Comparison of ENCODE assay signal across 10 mouse cellular contexts in the genomic region with DNA sequence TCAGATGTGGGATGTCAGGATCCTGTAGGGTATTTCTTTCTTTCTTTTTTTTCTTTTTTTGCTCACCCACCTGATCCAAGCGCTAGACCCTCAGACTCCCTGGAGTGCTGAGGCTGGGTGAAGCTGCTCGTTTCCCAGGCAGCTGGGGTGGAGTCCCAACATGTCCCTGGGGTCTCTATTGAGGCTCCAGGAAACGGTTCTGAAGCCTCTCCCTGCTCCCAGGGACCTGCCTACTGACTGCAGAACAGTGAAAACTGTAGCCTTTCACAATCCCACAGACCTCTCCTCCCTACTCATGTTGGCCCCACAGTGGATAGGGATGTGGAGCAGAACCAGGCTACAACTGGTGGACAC. TPM values are rescaled to one million over a fixed set of nuclear protein-coding genes. Genes with fewer than 3 reads are reported as not detected.
A peak's percentile ranks its signal among the peaks of the same experiment; 100 is the strongest.
DNase-seq lines count a peak whose midpoint lies in the region; ATAC-seq and TF ChIP-seq lines count a peak whose summit lies in the region.
"Had no signal": no experiment of that assay in that cellular context is flagged by ENCODE, and none has a peak within 500 bp of the region (broad histone marks: within the 10 kb centered on the region; RNA-seq: fewer than 3 reads in every experiment).

No protein-coding gene starts in this region.

- peaks cover 37% of the 10 kb centered on the region for H3K4me1 ChIP-seq in lung, embryonic 14.5 days (ENCODE audit: insufficient read depth)
- peaks cover 38% of the 10 kb centered on the region for H3K4me1 ChIP-seq in lung, adult 2 months (ENCODE audit: control insufficient read depth, insufficient read depth, low read length)
- peaks cover 15% of the 10 kb centered on the region for H3K4me1 ChIP-seq in forebrain, embryonic 11.5 days (replicated peaks; ENCODE audit: control insufficient read depth, insufficient read depth, low read length)
- peaks cover 23% of the 10 kb centered on the region for H3K4me1 ChIP-seq in intestine, postnatal 0 days (replicated peaks; ENCODE audit: control insufficient read depth, insufficient read depth, low read length)
- peaks cover 35% of the 10 kb centered on the region for H3K4me1 ChIP-seq in neural tube, embryonic 14.5 days (ENCODE audit: control insufficient read depth, insufficient read depth, low read length)

- no peak for TF ChIP-seq CTCF in lung, embryonic 14.5 days (IDR thresholded peaks at IDR 0.05; ENCODE audit: low read depth)
- TF ChIP-seq CTCF in lung, adult 2 months (IDR thresholded peaks at IDR 0.05; ENCODE audit: insufficient read depth, low read length) = no peak
- TF ChIP-seq CTCF in intestine, postnatal 0 days (IDR thresholded peaks at IDR 0.05; ENCODE audit: low read depth) = no peak

- peaks cover 24% of the 10 kb centered on the region for H3K36me3 ChIP-seq in lung, embryonic 14.5 days (ENCODE audit: insufficient read depth)
- no peaks in the 10 kb centered on the region for H3K36me3 ChIP-seq in forebrain, embryonic 11.5 days (ENCODE audit: control insufficient read depth, insufficient read depth, low read length)
- H3K36me3 ChIP-seq in intestine, postnatal 0 days (ENCODE audit: control insufficient read depth, insufficient read depth) = no peaks in the 10 kb centered on the region; the same call in 1 of the 2 replicates
- H3K36me3 ChIP-seq in neural tube, embryonic 14.5 days (ENCODE audit: control insufficient read depth, insufficient read depth, low read length) = no peaks in the 10 kb centered on the region

- H3K9me3 ChIP-seq in lung, embryonic 14.5 days (ENCODE audit: low read depth, low read length) = no peaks in the 10 kb centered on the region
- H3K9me3 ChIP-seq in forebrain, embryonic 11.5 days (ENCODE audit: control insufficient read depth, low read length) = no peaks in the 10 kb centered on the region
- no peaks in the 10 kb centered on the region for H3K9me3 ChIP-seq in intestine, postnatal 0 days (ENCODE audit: control insufficient read depth)
- no peaks in the 10 kb centered on the region for H3K9me3 ChIP-seq in neural tube, embryonic 14.5 days (ENCODE audit: control insufficient read depth, low read length)

- H3K27me3 ChIP-seq in lung, embryonic 14.5 days (ENCODE audit: insufficient read depth, low read length) = no peaks in the 10 kb centered on the region
- no peaks in the 10 kb centered on the region for H3K27me3 ChIP-seq in forebrain, embryonic 11.5 days (ENCODE audit: control insufficient read depth, insufficient read depth, low read length)
- H3K27me3 ChIP-seq in intestine, postnatal 0 days (replicated peaks; ENCODE audit: control insufficient read depth, insufficient read depth, low read length) = no peaks in the 10 kb centered on the region
- no peaks in the 10 kb centered on the region for H3K27me3 ChIP-seq in neural tube, embryonic 14.5 days (ENCODE audit: control insufficient read depth, insufficient read depth, low read length)

- H3K4me2 ChIP-seq in lung, embryonic 14.5 days = peak overlapping the region; percentile 93
- H3K4me2 ChIP-seq in forebrain, embryonic 11.5 days (ENCODE audit: low read depth, low read length, severe bottlenecking) = peak overlapping the region; percentile 88; the same call in 1 of the 2 replicates
- peak overlapping the region; percentile 95 for H3K4me2 ChIP-seq in intestine, postnatal 0 days (replicated peaks; ENCODE audit: low read depth)
- peak overlapping the region; percentile 86 for H3K4me2 ChIP-seq in neural tube, embryonic 14.5 days (ENCODE audit: low read depth, low read length)

- no peak for ATAC-seq in lung, embryonic 14.5 days (ENCODE audit: insufficient read depth)
- ATAC-seq in forebrain, embryonic 11.5 days (replicated peaks; ENCODE audit: low FRiP score) = no peak
- no peak for ATAC-seq in intestine, postnatal 0 days
- ATAC-seq in neural tube, embryonic 14.5 days (ENCODE audit: low read depth) = no peak
- ATAC-seq: activated CD4-positive, CD25-positive, alpha-beta regulatory T cell, adult 4 months had no signal

- no peak for DNase-seq in lung, embryonic 14.5 days
- no peak for DNase-seq in lung, adult 2 months
- DNase-seq in forebrain, embryonic 11.5 days (ENCODE audit: low spot score) = no peak
- no peak for DNase-seq in left cerebral cortex, adult 18-20 months (ENCODE audit: low spot score in 2 of 2)
- no peak for DNase-seq in thymus, postnatal 10 days (ENCODE audit: low spot score in 2 of 2)
- no peak for DNase-seq in urinary bladder, adult 2 months (ENCODE audit: low spot score)
- DNase-seq: right cerebral cortex, postnatal 25 days had no signal

- peak overlapping the region; percentile 97 for H3K9ac ChIP-seq in lung, embryonic 14.5 days
- peak overlapping the region; percentile 82 for H3K9ac ChIP-seq in forebrain, embryonic 11.5 days (ENCODE audit: low read length)
- H3K9ac ChIP-seq in intestine, postnatal 0 days (ENCODE audit: low read depth, low read length) = peak overlapping the region; percentile 78
- peak overlapping the region; percentile 17; the same call in 1 of the 2 replicates for H3K9ac ChIP-seq in neural tube, embryonic 14.5 days (replicated peaks; ENCODE audit: low read depth, low read length)

- no peak for TF ChIP-seq POLR2A in lung, adult 2 months (IDR thresholded peaks at IDR 0.05; ENCODE audit: borderline replicate concordance, extremely low read depth, low read depth, low read length)

- H3K27ac ChIP-seq in lung, embryonic 14.5 days (ENCODE audit: low read depth) = peak overlapping the region; percentile 0; the same call in 1 of the 2 replicates
- no peak overlapping the region for H3K27ac ChIP-seq in forebrain, embryonic 11.5 days (ENCODE audit: low read depth, low read length)
- H3K27ac ChIP-seq in intestine, postnatal 0 days (ENCODE audit: low read depth, low read length) = no peak overlapping the region
- H3K27ac ChIP-seq in neural tube, embryonic 14.5 days (ENCODE audit: low read depth, low read length) = no peak overlapping the region

- WGBS in lung, embryonic 14.5 days = 33% methylated on average over 3 of the region's 3 CpGs
- WGBS in lung, adult 2 months = 21% methylated on average over 3 of the region's 3 CpGs
- WGBS in forebrain, embryonic 11.5 days = 69% methylated on average over 3 of the region's 3 CpGs
- WGBS in intestine, postnatal 0 days = 46% methylated on average over 3 of the region's 3 CpGs
- 38% methylated on average over 3 of the region's 3 CpGs for WGBS in neural tube, embryonic 14.5 days

- H3K4me3 ChIP-seq in lung, embryonic 14.5 days (ENCODE audit: low read depth, low read length) = peak overlapping the region; percentile 95
- H3K4me3 ChIP-seq in lung, adult 2 months (replicated peaks; ENCODE audit: extremely low read depth, low read depth, low read length) = no peak overlapping the region
- H3K4me3 ChIP-seq in forebrain, embryonic 11.5 days (ENCODE audit: low read depth, low read length) = peak overlapping the region; percentile 64
- peak overlapping the region; percentile 62 for H3K4me3 ChIP-seq in intestine, postnatal 0 days (ENCODE audit: low read depth, low read length)
- H3K4me3 ChIP-seq in neural tube, embryonic 14.5 days (ENCODE audit: low read depth, low read length) = peak overlapping the region; percentile 64; the same call in 1 of the 2 replicates

RNA-seq across cellular contexts. Expression of a gene that starts 2.0 kb away (rescaled TPM):
- 654 and 667 TPM in 2 replicates for polyA plus RNA-seq in lung, embryonic 14.5 days (2014; fragmentation: Nextera tagmentation; extraction: Ambion mirVana)
- polyA plus RNA-seq in lung, adult 2 months (2012; rRNA removed) = 575 and 614 TPM in 2 replicates
- 216 and 246 TPM in 2 replicates for polyA plus RNA-seq in forebrain, embryonic 11.5 days (2014; fragmentation: Nextera tagmentation; extraction: Ambion mirVana)
- polyA plus RNA-seq in intestine, postnatal 0 days (2015; fragmentation: Nextera tagmentation; extraction: Ambion mirVana) = 212 and 216 TPM in 2 replicates
- 456 and 461 TPM in 2 replicates for polyA plus RNA-seq in neural tube, embryonic 14.5 days (2014; fragmentation: Nextera tagmentation; extraction: Ambion mirVana)
- total RNA-seq in left cerebral cortex, adult 18-20 months (2021) = 100 to 1,000 TPM; 388 to 392 TPM
- polyA plus RNA-seq in urinary bladder, adult 2 months (2012; rRNA removed) = 591 and 684 TPM in 2 replicates

RNA-seq across cellular contexts. Expression of a gene that starts 14.5 kb away (rescaled TPM):
- 65.2 and 75.6 TPM in 2 replicates for polyA plus RNA-seq in lung, embryonic 14.5 days (2014; fragmentation: Nextera tagmentation; extraction: Ambion mirVana)
- polyA plus RNA-seq in lung, adult 2 months (2012; rRNA removed) = 83.1 and 85.1 TPM in 2 replicates
- 73.3 and 82.6 TPM in 2 replicates for polyA plus RNA-seq in forebrain, embryonic 11.5 days (2014; fragmentation: Nextera tagmentation; extraction: Ambion mirVana)
- polyA plus RNA-seq in intestine, postnatal 0 days (2015; fragmentation: Nextera tagmentation; extraction: Ambion mirVana) = 32.8 and 34.0 TPM in 2 replicates
- polyA plus RNA-seq in neural tube, embryonic 14.5 days (2014; fragmentation: Nextera tagmentation; extraction: Ambion mirVana) = 51.5 and 71.8 TPM in 2 replicates
- total RNA-seq in left cerebral cortex, adult 18-20 months (2021) = 10 to 100 TPM; 37.8 to 39.6 TPM
- 44.7 and 57.5 TPM in 2 replicates for polyA plus RNA-seq in urinary bladder, adult 2 months (2012; rRNA removed)

RNA-seq across cellular contexts. Expression of a gene that starts 39.9 kb away (rescaled TPM):
- 4.7 and 5.7 TPM in 2 replicates for polyA plus RNA-seq in lung, embryonic 14.5 days (2014; fragmentation: Nextera tagmentation; extraction: Ambion mirVana)
- 0.42 and 0.62 TPM in 2 replicates for polyA plus RNA-seq in lung, adult 2 months (2012; rRNA removed)
- polyA plus RNA-seq in forebrain, embryonic 11.5 days (2014; fragmentation: Nextera tagmentation; extraction: Ambion mirVana) = 0.64 and 0.85 TPM in 2 replicates
- polyA plus RNA-seq in intestine, postnatal 0 days (2015; fragmentation: Nextera tagmentation; extraction: Ambion mirVana) = 0.97 and 1.3 TPM in 2 replicates
- 1.6 and 2.1 TPM in 2 replicates for polyA plus RNA-seq in neural tube, embryonic 14.5 days (2014; fragmentation: Nextera tagmentation; extraction: Ambion mirVana)
- total RNA-seq in left cerebral cortex, adult 18-20 months (2021) = not detected
- polyA plus RNA-seq in urinary bladder, adult 2 months (2012; rRNA removed) = 0.21 and 0.29 TPM in 2 replicates
- polyA plus RNA-seq: activated CD4-positive, CD25-positive, alpha-beta regulatory T cell, adult 4 months had no signal

RNA-seq across cellular contexts. Expression of a gene that starts 49.7 kb away (rescaled TPM):
- 1.1 and 2.1 TPM in 2 replicates for polyA plus RNA-seq in lung, embryonic 14.5 days (2014; fragmentation: Nextera tagmentation; extraction: Ambion mirVana)
- 7.7 and 11.5 TPM in 2 replicates for polyA plus RNA-seq in lung, adult 2 months (2012; rRNA removed)
- polyA plus RNA-seq in forebrain, embryonic 11.5 days (2014; fragmentation: Nextera tagmentation; extraction: Ambion mirVana) = 4.2 and 5.3 TPM in 2 replicates
- 0.74 and 0.77 TPM in 2 replicates for polyA plus RNA-seq in intestine, postnatal 0 days (2015; fragmentation: Nextera tagmentation; extraction: Ambion mirVana)
- 0.62 and 0.85 TPM in 2 replicates for polyA plus RNA-seq in neural tube, embryonic 14.5 days (2014; fragmentation: Nextera tagmentation; extraction: Ambion mirVana)
- under 1 TPM in 1 of 2 experiments, not detected in 1; 0.44 TPM for total RNA-seq in left cerebral cortex, adult 18-20 months (2021)
- 1.9 and 2.8 TPM in 2 replicates for polyA plus RNA-seq in urinary bladder, adult 2 months (2012; rRNA removed)

RNA-seq across cellular contexts. Expression of a gene that starts 51.6 kb away (rescaled TPM):
- 5.3 and 6.5 TPM in 2 replicates for polyA plus RNA-seq in lung, embryonic 14.5 days (2014; fragmentation: Nextera tagmentation; extraction: Ambion mirVana)
- 26.7 and 28.2 TPM in 2 replicates for polyA plus RNA-seq in lung, adult 2 months (2012; rRNA removed)
- polyA plus RNA-seq in forebrain, embryonic 11.5 days (2014; fragmentation: Nextera tagmentation; extraction: Ambion mirVana) = 1.1 and 1.5 TPM in 2 replicates
- 10.5 and 13.8 TPM in 2 replicates for polyA plus RNA-seq in intestine, postnatal 0 days (2015; fragmentation: Nextera tagmentation; extraction: Ambion mirVana)
- 1.8 and 2.4 TPM in 2 replicates for polyA plus RNA-seq in neural tube, embryonic 14.5 days (2014; fragmentation: Nextera tagmentation; extraction: Ambion mirVana)
- total RNA-seq in left cerebral cortex, adult 18-20 months (2021) = under 1 TPM; 0.30 to 0.54 TPM
- 1.0 and 1.5 TPM in 2 replicates for polyA plus RNA-seq in urinary bladder, adult 2 months (2012; rRNA removed)
- polyA plus RNA-seq: activated CD4-positive, CD25-positive, alpha-beta regulatory T cell, adult 4 months had no signal

Comparison
In these comparisons a context has a peak if more than half of its experiments do, and no peak if none do; other contexts are left out.
1. H3K9ac ChIP-seq: peak in every context shown above with its lines; median percentile 97 in lung, embryonic 14.5 days; 82 in forebrain, embryonic 11.5 days; 78 in intestine, postnatal 0 days; 17 in neural tube, embryonic 14.5 days.